Mouse (Mus musculus) kidney, adult 11 months (tissue): ENCODE results near the gene Vasp.
A peak's percentile ranks its signal among the peaks of the same experiment; 100 is the strongest.

Experiments
- DNase-seq: peaks from one replicate; pipeline ENCODE4 v3.0.0; 2022

Vasp gene

GRCm38 (mm10) chr7:19269721-19270441 is 1.7 kb downstream of the Vasp start:
- DNase-seq, result peak; percentile 60

DNA sequence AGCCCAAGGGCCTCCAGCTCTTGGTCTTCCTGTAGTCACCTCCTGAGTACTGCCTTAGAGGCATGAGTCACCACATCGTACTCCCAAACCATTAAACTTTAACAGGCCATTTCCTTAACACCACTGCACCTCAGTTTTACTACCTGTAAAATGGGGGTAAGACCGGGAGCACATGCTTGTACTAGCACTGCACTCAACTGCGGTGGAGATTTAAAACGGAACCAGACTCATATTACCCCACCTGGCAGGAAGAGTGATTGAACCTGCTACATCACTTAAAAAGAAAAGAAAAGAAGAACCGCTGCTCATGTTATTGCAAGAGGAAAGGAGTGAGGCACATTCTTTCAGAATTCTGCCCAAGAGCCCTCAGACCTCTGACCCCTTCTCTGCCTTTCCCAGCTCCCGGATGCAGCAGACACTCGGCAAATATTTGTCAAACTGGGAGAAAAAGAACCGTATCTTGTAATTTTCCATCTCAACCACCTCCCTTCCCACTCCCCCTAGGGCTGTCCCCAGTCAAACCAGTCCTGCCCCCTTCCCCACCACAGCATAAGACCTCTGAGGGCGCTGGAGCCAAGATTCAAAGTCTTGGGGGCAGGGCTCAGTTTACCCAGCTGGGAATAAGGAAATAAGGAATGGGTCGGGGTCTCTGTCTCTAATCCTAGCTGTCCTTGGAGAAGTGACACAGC is 2.5 kb downstream of the Vasp start:
- peak; percentile 49 for DNase-seq

GRCm38 (mm10) chr7:19267051-19267450 is 4.6 kb downstream of the Vasp start:
- no peak for DNase-seq

DNA sequence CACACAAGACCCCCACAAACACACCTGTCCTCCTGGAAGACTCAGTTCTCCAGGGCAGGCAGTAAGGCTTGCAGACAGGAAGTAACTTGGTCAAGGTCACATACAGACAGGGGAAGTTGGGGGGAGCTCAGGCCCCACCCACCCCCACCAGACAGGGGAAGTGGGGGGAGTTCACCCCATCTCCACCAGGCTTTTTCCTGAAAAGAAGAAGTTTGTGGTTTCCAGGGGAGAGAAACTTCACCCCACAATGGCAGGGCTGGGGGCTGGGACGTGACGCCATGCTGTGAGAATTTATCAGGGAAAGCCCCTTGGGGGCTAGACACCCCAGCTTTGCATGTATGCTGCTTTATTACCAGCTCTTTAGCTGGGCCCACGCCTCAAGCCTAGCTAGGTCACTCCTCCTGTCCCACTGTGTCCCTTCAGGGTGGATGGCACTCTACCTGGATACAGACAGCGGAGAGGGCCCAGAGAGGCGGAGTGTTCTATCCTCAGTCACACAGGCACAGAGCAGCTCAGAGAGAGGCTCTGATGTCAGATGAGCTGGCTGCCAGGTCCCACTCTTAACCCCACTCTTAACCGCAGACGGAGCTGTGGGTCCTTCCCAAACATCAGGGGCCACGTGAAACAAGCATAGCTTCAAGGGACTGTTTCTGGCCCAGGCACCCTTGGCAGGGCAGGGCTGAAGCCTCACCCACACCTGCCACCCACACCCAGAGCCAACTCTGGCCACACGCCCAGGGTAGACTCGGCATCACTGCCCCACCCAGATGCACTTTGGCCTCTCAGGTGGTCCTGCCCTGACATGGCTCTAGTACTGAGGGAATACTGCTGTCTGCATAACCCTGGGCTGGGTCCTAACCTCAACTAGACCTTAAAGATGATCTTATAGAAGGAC is 5.4 kb downstream of the Vasp start:
- DNase-seq, result peak; percentile 40

DNA sequence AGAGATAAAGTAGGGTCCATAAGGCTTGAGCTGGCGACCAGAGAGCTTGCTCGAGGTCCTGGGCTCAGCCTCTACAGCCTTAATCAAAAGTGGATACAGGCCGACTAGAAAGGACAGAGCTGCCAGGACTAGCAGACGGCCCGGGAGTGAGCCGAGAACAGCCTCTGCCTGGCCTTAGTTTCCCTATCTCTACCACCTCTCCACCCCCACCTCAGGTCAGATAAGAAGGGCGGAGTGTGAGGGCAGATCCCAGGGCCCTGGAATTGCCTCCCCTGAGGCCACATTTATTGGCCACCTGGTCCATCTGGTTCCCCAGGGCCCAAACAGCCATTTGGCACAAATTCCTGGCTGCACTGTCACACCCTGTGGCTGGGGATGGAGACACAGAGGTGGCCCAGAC is 6.5 kb downstream of the Vasp start:
- DNase-seq, result no peak

- no peak for DNase-seq
Observed at GRCm38 (mm10) chr7:19258336-19258735, 13.3 kb downstream of the Vasp start.

- DNase-seq, result peak; percentile 81
Observed at GRCm38 (mm10) chr7:19257390-19258022, 14.1 kb downstream of the Vasp start.

GRCm38 (mm10) chr7:19256567-19256966 is 15.1 kb downstream of the Vasp start:
- DNase-seq, result no peak

- DNase-seq, result no peak
Observed at GRCm38 (mm10) chr7:19255395-19255794, 16.2 kb downstream of the Vasp start.

GRCm38 (mm10) chr7:19253437-19253836 is 18.2 kb downstream of the Vasp start:
- DNase-seq, result no peak

DNA sequence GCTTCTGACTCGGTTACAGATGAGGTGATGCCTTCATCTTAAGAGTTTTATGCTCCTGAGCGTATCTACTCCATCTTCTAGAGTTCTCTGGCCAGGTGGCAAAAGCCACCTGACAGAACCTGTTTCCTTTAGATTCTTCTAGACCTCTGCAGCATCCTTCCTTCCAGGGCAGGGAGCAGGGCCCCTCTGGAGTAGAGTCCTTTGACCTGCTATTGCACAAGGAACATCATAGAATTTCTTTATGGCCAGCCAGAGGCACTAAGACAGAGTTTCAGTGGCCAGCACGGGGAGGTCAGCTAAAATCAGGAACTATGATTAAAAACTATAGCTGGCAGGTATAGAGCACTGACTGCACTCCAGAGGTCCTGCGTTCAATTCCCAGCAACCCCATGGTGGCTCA is 19.5 kb downstream of the Vasp start:
- no peak for DNase-seq

DNA sequence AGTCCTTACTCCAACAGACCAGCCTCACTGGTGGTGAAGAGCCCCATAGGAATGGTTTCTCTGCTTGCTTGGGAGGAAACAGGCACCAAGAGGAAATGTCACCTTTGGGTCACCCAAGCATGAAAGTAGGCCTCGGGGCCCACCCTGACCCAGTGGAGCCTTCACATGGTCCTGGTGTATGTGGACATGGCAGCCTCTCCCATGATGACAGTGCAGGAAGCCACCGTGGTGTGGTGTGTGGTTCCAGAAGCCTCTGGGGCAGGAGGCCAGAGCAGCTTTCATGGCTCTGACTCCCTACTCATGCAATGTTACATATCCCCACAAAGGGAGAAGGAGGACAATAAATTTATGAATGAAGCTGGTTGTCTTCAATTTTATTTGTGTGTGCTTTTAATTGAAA is 24.1 kb downstream of the Vasp start:
- DNase-seq, result no peak

DNA sequence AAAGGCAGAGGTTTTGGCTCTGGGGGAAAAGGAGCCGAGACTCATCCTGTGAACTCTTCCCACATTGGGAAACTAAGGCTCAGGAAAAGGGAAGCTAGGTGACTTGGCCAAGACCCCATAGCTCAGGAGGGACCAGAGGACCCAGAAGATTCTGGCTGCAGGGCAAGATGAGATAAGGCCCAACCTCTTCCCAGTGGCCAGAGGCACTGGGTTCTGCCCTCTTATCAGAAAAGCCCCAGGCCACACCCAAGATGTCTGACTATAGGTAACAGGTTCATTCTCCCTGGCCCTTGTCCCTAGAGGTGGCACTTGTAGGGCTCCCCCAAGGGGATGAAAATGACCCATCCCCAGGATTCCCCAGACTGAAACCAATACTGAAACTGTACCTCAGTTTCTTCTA is 24.8 kb downstream of the Vasp start:
- no peak for DNase-seq

GRCm38 (mm10) chr7:19245083-19245482 is 26.5 kb downstream of the Vasp start:
- DNase-seq, result no peak

DNA sequence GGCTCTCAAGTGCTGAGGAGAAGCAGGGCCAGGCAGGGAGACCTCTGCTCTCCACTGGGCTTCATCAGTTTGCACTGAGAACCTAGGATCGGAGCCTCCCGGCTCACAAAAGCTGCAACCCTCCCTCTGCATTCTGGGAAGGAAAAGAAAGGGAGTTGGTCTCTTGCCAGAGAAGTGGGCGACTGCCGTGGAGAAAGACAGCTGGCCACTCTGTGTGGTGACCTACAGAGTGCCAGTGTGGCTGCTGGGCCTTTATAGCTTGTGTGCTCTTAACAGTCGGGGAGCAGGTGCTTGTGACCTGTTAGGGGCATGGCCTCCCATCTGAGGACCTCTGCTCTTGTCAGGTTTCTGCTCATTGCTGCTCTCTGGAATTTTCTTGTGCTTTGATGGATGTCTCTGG is 27.8 kb downstream of the Vasp start:
- DNase-seq, result no peak

DNA sequence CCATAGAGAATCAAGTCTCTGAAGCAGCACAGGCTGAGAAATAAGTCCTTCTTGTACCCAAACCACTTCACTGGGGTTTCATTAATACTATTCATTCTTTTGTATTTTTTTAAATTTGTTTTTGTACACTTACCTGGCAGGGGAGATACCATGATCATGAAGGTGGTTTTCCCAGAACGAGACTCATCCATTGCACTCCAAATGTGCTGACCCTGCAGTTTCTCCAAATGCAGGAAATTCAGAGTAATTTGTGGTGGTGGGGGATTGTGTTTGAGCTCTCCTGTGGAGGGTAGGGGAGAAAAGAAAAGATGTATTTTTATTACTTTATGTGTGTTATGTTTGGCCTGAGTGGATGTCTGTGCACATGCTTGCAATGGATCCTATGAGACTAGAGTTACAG is 29.6 kb downstream of the Vasp start:
- DNase-seq, result no peak

- DNase-seq, result no peak
Observed at GRCm38 (mm10) chr7:19240905-19241463, 30.6 kb downstream of the Vasp start.

- no peak for DNase-seq
Observed at GRCm38 (mm10) chr7:19239986-19240385, 31.6 kb downstream of the Vasp start.

DNA sequence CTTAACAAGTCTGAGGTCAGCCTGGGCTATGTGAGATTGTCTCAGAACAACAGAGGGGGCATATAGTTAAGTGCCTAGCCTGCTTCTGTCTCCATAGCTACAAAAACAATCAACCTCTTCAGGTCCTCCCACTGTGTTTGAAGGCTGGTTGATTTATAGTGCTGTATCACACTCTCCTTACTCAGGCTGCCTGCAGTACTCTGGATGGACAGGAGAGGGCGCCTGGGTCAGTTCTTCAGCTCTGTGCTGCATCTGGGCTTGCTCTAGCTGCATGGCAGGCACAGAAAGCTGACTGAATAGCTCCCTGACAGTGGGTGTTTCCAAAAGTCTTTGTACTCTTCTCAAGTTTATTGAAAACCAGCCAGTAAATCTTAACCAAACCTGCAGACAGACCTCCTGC is 32.2 kb downstream of the Vasp start:
- peak; percentile 84 for DNase-seq

- DNase-seq, result no peak
Observed at GRCm38 (mm10) chr7:19238344-19238743, 33.3 kb downstream of the Vasp start.

DNA sequence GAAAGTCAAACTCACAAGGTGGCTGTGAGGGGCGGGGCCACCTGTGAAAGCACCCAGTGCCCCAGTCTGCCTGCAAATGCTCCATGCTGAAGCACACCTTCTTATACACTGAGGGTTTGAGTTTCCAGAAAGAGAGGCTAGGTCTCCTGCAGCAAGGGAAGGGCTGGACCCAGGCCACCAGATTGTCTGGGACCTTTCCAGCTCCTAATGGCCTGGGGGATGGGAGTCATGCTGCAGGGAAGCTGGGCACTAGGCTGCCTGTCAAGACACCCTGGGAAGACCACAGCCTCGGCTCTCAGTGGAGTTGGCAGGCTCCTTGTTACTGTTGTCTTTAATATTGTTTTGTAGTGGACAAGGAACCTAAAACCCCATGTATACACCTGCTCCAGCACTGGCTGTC is 35.2 kb downstream of the Vasp start:
- no peak for DNase-seq

GRCm38 (mm10) chr7:19235092-19235671 is 36.4 kb downstream of the Vasp start:
- DNase-seq, result no peak
